Mouse (Mus musculus) left cerebral cortex, postnatal 10 days (tissue): ENCODE results near the gene Gpx4. TPM values are rescaled to one million over a fixed set of nuclear protein-coding genes. Genes with fewer than 3 reads are reported as not detected.
A peak's percentile ranks its signal among the peaks of the same experiment; 100 is the strongest.

Experiments used
- DNase-seq, 2 experiments: peaks; one replicate each; pipeline ENCODE4 v3.0.0; 2021 to 2022; ENCODE audit warnings: low spot score in 2 of 2, mixed read lengths in 1 of 2; ENCODE audit errors: extremely low spot score in 1 of 2
- intact Hi-C: fragments of 180-260 bp; cut with DNase I; formaldehyde crosslinking; loops from one replicate; pipeline ENCODE4 v1.15.1; 2025
- total RNA-seq, 2 experiments: library from RNA; stranded (reverse); gene quantifications; 2 replicates each; pipeline ENCODE4 v1.2.3; 2021

Gpx4 gene
- total RNA-seq, 2 experiments from 2014 or later: 436 to 469 TPM

GRCm38 (mm10) chr10:80021320-80021641, 25.7 kb upstream of the Gpx4 start:
- intact Hi-C loops: no loop called here
- DNase-seq: no peak

GRCm38 (mm10) chr10:80022164-80022563, 24.8 kb upstream of the Gpx4 start:
- intact Hi-C loops: no loop called here
- peak in 1 of 2 experiments; percentile 23 for DNase-seq

DNA sequence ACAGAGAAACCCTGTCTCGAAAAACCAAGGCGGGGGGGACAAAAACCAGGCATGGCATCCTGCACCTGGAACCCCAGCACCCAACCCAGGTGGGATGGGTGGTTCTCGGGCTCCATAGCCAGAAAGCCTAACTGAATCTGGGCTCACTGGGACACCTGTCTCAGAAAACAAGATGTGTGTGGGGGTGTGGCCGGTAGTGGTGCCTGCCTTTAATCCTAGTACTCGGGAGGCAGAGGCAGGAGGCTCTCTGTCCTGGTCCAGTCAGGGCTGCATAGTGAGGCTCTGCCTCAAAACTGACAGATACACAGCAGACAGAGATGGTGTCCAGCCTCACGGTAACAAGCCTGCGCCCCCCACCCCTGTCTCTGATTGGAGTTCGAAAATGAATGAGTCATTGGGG, 24.2 kb upstream of the Gpx4 start:
- no peak for DNase-seq
- intact Hi-C loops: no loop called here

GRCm38 (mm10) chr10:80023758-80024157, 23.2 kb upstream of the Gpx4 start:
- no peak for DNase-seq
- intact Hi-C loops: no loop called here

DNA sequence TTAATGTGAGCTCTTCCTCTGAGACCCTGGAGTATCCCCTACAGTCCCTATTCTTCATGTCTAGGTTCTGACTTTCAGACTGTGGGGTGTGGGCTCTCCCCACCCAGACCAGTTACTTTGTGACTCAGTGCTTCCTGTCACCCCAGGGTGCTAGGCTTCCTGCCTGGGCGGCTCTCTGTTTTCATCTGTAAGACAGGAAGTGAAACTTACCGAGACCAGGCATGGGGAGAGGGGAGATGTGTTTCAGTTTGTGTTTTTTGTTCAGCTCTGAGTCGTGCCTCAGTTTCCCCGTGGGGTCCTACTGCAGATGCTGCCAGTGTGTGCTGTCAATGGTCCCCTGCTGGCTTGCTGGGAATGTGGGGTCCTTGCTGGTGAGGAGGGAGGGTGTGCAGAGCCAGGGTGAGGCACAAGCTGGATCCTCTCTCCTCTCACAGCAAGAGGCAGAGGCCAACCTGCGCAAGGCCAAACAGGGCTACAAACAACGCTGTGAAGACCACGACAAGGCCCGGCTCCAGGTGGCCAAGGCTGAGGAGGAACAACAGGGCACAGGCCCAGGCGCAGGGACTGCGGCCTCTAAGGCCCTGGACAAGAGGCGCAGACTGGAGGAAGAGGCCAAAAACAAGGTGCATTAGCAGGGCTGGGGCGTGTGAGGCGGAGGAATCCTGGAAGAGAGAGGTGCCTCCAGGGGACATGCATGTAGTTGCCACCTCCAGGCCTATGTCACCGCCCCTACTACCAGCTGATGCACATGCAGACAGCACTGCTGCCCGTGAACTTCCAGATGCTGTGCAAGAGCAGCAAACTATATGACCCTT, 22.5 kb upstream of the Gpx4 start:
- DNase-seq: peak in 1 of 2 experiments; percentile 52
- intact Hi-C loops: no loop called here

DNA sequence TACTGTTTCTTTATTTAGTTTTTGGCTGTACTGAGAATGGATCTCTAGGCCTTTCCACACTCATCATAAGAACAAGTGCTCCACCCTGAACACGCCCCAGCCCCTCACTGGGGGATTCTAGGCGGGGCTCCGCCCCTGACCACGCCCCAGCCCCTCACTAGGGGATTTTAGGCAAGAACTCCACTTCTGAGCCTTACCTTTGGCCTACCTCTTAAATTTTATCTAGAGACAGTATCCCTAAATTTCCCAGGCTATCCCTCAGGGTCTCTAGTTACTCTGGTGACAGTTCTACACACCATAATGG, 22.0 kb upstream of the Gpx4 start:
- no peak for DNase-seq
- intact Hi-C loops: no loop called here

DNA sequence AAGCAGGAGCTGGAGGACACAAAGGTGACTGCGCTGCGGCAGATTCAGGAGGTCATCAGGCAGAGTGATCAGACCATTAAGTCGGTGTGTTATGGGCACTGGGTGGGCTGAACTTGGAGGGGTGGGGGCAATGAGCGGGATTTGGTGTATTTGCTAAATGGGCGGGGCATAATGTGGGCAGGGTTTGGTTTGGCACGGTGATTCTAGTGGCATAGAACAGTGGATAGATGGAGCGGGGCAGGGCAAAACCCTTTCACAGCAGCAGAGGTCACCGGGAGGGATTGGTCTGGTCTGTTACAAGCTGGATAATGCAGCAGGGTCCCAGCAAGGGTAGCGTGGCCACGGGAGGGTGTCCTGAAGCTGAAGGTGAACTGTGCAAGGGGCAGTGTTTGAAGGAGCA, 21.5 kb upstream of the Gpx4 start:
- no peak for DNase-seq
- intact Hi-C loops: no loop called here

DNA sequence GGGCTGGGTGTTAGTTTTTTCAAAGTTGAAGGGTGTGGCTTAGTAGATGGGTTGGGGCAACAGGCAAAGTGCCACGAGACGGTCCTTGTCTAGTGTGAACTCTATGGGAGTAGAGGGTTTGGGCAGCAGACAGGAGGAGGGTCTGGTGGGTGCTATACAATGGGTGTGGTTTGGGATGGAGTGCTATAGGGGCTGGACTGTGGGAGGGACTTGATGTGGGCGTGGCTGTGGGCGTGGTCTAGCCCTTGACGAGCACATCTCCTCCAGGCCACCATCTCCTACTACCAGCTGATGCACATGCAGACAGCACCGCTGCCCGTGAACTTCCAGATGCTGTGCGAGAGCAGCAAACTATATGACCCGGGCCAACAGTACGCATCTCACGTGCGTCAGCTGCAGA, 21.1 kb upstream of the Gpx4 start:
- peak in 1 of 2 experiments; percentile 38 for DNase-seq
- intact Hi-C loops: no loop called here

- DNase-seq: peak in 1 of 2 experiments; percentile 41
- intact Hi-C loops: no loop called here
Observed at GRCm38 (mm10) chr10:80027681-80028520, 19.1 kb upstream of the Gpx4 start.

GRCm38 (mm10) chr10:80028521-80028846, 18.5 kb upstream of the Gpx4 start:
- DNase-seq: no peak
- intact Hi-C loops: no loop called here

DNA sequence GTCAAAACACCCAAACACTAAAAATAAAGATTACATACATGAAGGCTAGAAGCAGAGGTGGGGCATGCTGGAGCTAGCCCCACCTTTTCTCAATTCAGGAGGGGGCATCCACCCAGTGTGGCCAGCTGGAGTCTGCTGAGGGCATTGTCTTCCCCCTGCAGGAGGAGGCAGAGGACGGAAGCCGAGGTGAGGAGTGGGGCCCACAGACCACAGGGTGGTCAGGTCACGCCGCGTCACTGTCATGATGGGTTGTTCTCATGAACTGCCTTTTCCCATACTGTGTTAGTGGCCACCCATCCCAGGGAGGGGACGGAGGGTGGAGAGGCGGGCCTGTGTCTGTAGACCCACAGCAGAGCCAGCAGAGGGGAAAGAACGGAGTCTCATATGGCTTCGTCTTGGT, 16.8 kb upstream of the Gpx4 start:
- intact Hi-C loops: no loop called here

GRCm38 (mm10) chr10:80030736-80031135, 16.2 kb upstream of the Gpx4 start:
- intact Hi-C loops: no loop called here
- peak in 1 of 2 experiments; percentile 30 for DNase-seq

More for the DNA sequence above, 16.8 kb upstream of the Gpx4 start:
- DNase-seq: peak in 1 of 2 experiments; percentile 27

DNA sequence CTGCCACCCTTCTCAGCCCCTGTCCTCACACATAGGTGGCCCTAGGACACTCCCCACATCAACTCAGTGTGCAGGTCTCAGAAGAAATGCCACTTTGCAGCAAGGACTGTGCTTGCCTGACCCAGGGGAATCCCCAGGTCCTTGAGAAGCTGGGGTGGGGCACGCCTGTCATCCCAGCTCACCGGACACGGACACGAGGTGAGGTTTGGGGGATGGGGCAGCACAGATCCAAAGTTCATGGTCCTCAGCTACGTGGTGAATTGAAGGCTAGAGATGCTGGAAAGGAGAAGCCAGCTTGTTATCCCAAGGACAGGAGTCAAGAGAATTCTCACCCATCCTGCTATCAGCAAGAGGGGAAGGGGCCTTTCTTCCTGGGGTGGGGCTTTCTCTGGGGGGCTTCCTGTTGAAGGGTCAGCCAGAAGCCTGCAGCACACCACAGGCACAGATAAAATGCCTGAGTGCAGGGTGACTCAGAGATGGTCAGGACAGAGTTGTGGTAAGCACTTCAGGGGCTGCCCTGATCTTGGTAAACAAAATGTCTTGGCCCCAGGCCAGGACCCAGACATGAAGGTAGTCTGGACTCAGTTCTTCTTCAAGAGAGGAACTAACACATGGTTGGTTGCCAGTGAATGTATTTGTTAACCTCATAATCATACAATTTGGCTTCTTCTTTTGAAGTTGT, 14.0 kb upstream of the Gpx4 start:
- intact Hi-C loops: no loop called here
- DNase-seq: peak in 1 of 2 experiments; percentile 80

- DNase-seq: no peak
- intact Hi-C loops: no loop called here
Observed at GRCm38 (mm10) chr10:80033511-80034391, 13.2 kb upstream of the Gpx4 start.

- intact Hi-C loops: loop anchor here (5.0 kb wide), 1 partner anchor 48 kb away; the partner anchor contains the start of gene Cnn2
- DNase-seq: peak in 1 of 2 experiments; percentile 45
Observed at GRCm38 (mm10) chr10:80035148-80035547, 11.8 kb upstream of the Gpx4 start.

DNA sequence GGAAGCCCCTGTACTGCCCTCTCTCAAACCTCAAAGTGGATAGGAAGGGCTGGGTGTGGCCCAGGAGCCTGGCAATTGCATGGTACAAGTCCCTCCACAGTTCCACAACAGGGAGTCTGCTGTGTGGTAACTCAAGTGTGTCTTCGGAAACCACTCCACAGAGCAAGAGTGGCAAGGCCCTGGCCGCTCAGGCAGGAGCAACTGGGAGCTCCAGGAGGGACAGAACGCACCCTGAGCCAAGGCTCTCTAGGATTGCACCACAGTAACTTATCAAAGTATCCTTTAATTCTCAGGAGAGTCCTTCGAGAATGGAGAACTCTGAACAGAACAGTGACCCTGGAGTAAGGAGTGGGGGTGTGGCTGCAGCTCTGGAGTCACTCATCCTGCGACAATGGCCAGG, 11.3 kb upstream of the Gpx4 start:
- no peak for DNase-seq
- intact Hi-C loops: loop anchor here (5.0 kb wide), 1 partner anchor 48 kb away; the partner anchor contains the start of gene Cnn2

GRCm38 (mm10) chr10:80036832-80037231, 10.1 kb upstream of the Gpx4 start:
- intact Hi-C loops: loop anchor here (5.0 kb wide), 1 partner anchor 50 kb away; the partner anchor contains the start of gene Cnn2
- peak in 1 of 2 experiments; percentile 28 for DNase-seq

- peak; percentile 97 to 98 for DNase-seq
- intact Hi-C loops: loop anchor here (5.0 kb wide), 1 partner anchor 52 kb away; the partner anchor contains the start of gene Cnn2
Observed at GRCm38 (mm10) chr10:80039559-80039979, 7.4 kb upstream of the Gpx4 start, which contains the start of gene Polr2e. Polr2e (minus strand) TSS chr10:80039795.
